Mouse (Mus musculus) thymus, adult 2 months (tissue): ENCODE data around the gene Mtmr3.

Source experiments
- CTCF ChIP-seq: fragments of 200-500 bp; IDR thresholded peaks from 2 replicates; pipeline ENCODE4 v1.5.1; 2012; ENCODE audit warnings: mild to moderate bottlenecking, control low read depth, low read length, moderate library complexity, borderline replicate concordance; ENCODE audit not compliant: control insufficient read depth, poor library complexity, insufficient read depth; ENCODE audit errors: extremely low read depth
- POLR2A ChIP-seq: fragments of 200-500 bp; IDR thresholded peaks from 2 replicates; pipeline ENCODE4 v1.6.1; 2012; ENCODE audit warnings: mild to moderate bottlenecking, low read length, control low read depth, moderate library complexity; ENCODE audit not compliant: control insufficient read depth, poor library complexity, insufficient read depth; ENCODE audit errors: extremely low read depth

DNA sequence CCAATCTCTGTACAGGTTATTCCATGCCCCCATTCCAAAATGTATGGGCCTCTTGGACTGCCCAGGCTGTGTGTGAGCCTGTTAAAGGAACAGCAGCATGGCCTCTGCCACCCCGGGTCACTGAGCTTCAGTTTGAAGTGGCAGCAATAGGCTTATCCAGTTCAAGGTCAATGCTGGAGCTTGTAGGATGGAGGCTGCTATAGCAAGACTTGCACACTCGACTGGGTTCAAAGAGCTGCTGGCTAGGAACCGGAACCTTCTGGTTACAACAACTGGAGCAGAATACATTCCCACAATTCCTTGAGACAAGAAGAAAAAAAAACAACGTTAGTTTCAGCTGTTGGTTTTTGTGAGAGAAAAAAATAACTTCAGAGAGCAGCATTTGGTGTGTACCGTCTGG is 112.0 kb downstream of the Mtmr3 start:
- no peak for TF ChIP-seq POLR2A
- no peak for TF ChIP-seq CTCF
